Mouse (Mus musculus): ENCODE measurements around the gene Preb. TPM values are rescaled to one million over a fixed set of nuclear protein-coding genes. Genes with fewer than 3 reads are reported as not detected.
A peak's percentile ranks its signal among the peaks of the same experiment; 100 is the strongest.

Gene Preb
- polyA plus RNA-seq, 1 experiment from 2014 or later, result 110 TPM

DNA sequence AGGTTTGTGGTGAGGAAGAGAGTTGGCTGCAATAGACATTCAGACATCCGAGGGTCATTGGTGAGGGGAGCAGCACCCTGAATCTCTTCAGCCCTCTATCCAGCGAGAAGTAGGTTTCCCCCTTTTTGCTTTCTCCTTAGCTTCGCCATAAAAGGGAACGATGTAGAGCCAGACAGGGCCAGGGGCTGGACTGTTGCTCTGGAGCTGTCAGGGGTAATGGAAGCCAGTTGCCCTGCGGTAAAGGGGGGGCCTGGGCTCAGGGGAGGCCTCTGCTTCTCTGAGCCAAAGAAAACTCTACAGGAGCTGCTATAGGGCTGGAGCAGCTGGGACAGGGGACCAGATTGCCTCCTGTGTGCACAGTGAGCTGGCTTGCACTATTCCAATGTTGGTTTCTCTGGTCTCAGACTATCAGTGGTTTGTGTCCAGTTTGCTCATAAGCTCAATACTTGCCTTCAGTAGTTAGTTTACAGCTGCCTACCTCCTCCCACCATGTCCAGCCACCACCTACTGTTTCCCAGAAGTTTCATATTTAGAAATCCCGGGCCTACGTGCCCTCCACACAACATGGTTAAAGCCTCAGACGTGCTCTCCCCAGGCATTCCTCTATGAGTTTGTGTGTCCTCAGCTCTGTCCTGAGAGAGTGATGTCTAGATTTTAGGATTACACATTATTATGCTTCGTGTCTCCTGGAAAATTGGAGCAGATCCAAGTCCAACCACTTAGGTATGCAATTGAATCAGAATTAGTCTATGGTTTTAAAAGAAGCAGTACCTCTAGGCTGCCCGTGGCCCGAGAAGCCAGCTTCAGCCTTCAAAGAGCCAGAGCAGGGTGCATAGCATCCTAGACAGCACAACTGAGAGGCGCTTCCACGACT is 51.5 kb downstream of the Preb start:
- 55% methylated on average over 13 of the region's 13 CpGs for WGBS
- H3K27me3 ChIP-seq (replicated peaks), result no peaks in the 10 kb centered on the region

DNA sequence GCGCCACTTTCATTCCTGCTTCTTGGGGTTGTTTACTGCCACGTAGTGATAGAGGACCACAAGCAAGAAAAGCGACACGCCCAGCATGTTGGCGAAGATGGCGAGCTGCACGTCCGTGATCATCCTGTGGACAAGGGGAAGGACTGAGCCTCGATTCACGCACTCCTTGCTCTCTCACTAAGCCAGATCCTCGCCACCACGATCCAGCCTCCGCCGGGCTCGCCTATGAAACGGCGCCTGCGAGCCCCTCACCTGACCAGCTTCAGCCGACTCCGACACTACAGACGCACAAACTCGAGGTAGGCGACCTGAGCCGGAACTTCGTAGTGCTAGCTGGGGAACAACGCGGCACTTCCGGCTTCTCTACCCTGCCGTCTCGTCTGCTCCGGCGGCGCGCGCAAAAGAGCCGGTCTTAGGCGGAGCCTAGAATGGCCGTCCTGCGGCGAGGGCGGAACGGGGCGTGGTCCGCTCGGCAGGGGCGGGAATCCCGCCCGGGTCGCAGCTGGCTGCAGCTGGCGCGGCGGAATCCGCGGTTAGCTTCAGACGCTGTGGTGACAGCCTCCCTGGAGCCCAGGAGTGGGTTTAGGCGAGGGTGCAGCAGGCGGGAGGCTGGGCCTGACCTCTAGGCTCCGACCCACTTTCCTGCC is 52.6 kb downstream of the Preb start, which contains the start of gene Ost4:
Gene Ost4 (minus strand): TSS at position 376 of the 647 bp plus-strand sequence.
- peak within 1 kb of the TSS; percentile 77 for H3K9ac ChIP-seq
- peaks cover 30% of the 10 kb centered on the region for H3K4me1 ChIP-seq
- H3K36me3 ChIP-seq (replicated peaks), result peaks cover 26% of the 10 kb centered on the region
- peak within 1 kb of the TSS; percentile 84 for H3K27ac ChIP-seq
- H3K9me3 ChIP-seq, result no peaks in the 10 kb centered on the region
- H3K4me3 ChIP-seq, result peak within 1 kb of the TSS; percentile 71
- ATAC-seq (replicated peaks), result peak; percentile 95
- under 1% methylated on average over 58 of the region's 58 CpGs for WGBS
- no peaks in the 10 kb centered on the region for H3K27me3 ChIP-seq (replicated peaks)
- H3K4me2 ChIP-seq, result peak within 1 kb of the TSS; percentile 96

More for the DNA sequence above, 51.5 kb downstream of the Preb start:
- Histone ChIP-seq H3K4me1 (peaks cover 35% of the 10 kb centered on the region), H3K4me2 (peak overlapping the region; percentile 96), H3K9me3 (no peaks in the 10 kb centered on the region), H3K36me3 (replicated peaks) (peaks cover 18% of the 10 kb centered on the region), H3K4me3 (peak overlapping the region; percentile 71), H3K27ac (peak overlapping the region; percentile 84; the same call in 1 of the 2 replicates), H3K9ac (peak overlapping the region; percentile 77; the same call in 1 of the 2 replicates)
- no peak; the same call in 1 of the 2 replicates for ATAC-seq (replicated peaks)

- ATAC-seq (replicated peaks), result no peak
- H3K9ac ChIP-seq, result no peak overlapping the region
- no peak overlapping the region for H3K27ac ChIP-seq
- H3K4me3 ChIP-seq, result no peak overlapping the region
- H3K9me3 ChIP-seq, result no peaks in the 10 kb centered on the region
- no peaks in the 10 kb centered on the region for H3K27me3 ChIP-seq (replicated peaks)
- H3K36me3 ChIP-seq (replicated peaks), result peaks cover 30% of the 10 kb centered on the region
- peaks cover 19% of the 10 kb centered on the region for H3K4me1 ChIP-seq
- no peak overlapping the region for H3K4me2 ChIP-seq
- 95% methylated on average over 5 of the region's 5 CpGs for WGBS
Observed at GRCm38 (mm10) chr5:30901860-30902259, 58.3 kb downstream of the Preb start.

Other genes starting within 250 kb of the Preb start
- gene Dpysl5, start 248.8 kb downstream of the Preb start, polyA plus RNA-seq (2015; fragmentation: Nextera tagmentation; extraction: Ambion mirVana), result 280 and 293 TPM in 2 replicates
- 164 and 166 TPM in 2 replicates for gene Mapre3, start 145.7 kb downstream of the Preb start, polyA plus RNA-seq (2015; fragmentation: Nextera tagmentation; extraction: Ambion mirVana)
- 68.8 and 72.7 TPM in 2 replicates for gene Tmem214, start 92.3 kb downstream of the Preb start, polyA plus RNA-seq (2015; fragmentation: Nextera tagmentation; extraction: Ambion mirVana)
- gene Agbl5, start 71.7 kb downstream of the Preb start, polyA plus RNA-seq (2015; fragmentation: Nextera tagmentation; extraction: Ambion mirVana), result 25.2 and 32.3 TPM in 2 replicates
- gene Ost4, start 52.6 kb downstream of the Preb start, polyA plus RNA-seq (2015; fragmentation: Nextera tagmentation; extraction: Ambion mirVana), result 217 and 225 TPM in 2 replicates
- 17.8 and 20.3 TPM in 2 replicates for gene Emilin1, start 47.0 kb downstream of the Preb start, polyA plus RNA-seq (2015; fragmentation: Nextera tagmentation; extraction: Ambion mirVana)
- 8.0 and 10.4 TPM in 2 replicates for gene Khk, start 38.9 kb downstream of the Preb start, polyA plus RNA-seq (2015; fragmentation: Nextera tagmentation; extraction: Ambion mirVana)
- 62.7 and 66.5 TPM in 2 replicates for gene Cgref1, start 14.8 kb downstream of the Preb start, polyA plus RNA-seq (2015; fragmentation: Nextera tagmentation; extraction: Ambion mirVana)
- gene Tcf23, start 8.3 kb upstream of the Preb start, polyA plus RNA-seq (2015; fragmentation: Nextera tagmentation; extraction: Ambion mirVana), result 0.08 TPM in 1 of 2 replicates, not detected in the other
- 161 and 164 TPM in 2 replicates for gene Atraid, start 88.0 kb upstream of the Preb start, polyA plus RNA-seq (2015; fragmentation: Nextera tagmentation; extraction: Ambion mirVana)
- gene Slc5a6, start 88.6 kb upstream of the Preb start, polyA plus RNA-seq (2015; fragmentation: Nextera tagmentation; extraction: Ambion mirVana), result 26.9 and 29.1 TPM in 2 replicates
- 14.9 and 16.2 TPM in 2 replicates for gene Cad, start 94.4 kb upstream of the Preb start, polyA plus RNA-seq (2015; fragmentation: Nextera tagmentation; extraction: Ambion mirVana)
- not detected in 2 replicates for gene Dnajc5g, start 145.9 kb upstream of the Preb start, polyA plus RNA-seq (2015; fragmentation: Nextera tagmentation; extraction: Ambion mirVana)
- 20.4 and 21.5 TPM in 2 replicates for gene Slc30a3, start 147.9 kb upstream of the Preb start, polyA plus RNA-seq (2015; fragmentation: Nextera tagmentation; extraction: Ambion mirVana)
- not detected in 2 replicates for gene Trim54, start 156.4 kb upstream of the Preb start, polyA plus RNA-seq (2015; fragmentation: Nextera tagmentation; extraction: Ambion mirVana)
- gene Ucn, start 178.5 kb upstream of the Preb start, polyA plus RNA-seq (2015; fragmentation: Nextera tagmentation; extraction: Ambion mirVana), result not detected in 2 replicates
- gene Mpv17, start 193.9 kb upstream of the Preb start, polyA plus RNA-seq (2015; fragmentation: Nextera tagmentation; extraction: Ambion mirVana), result 51.5 and 57.8 TPM in 2 replicates
- 1.7 TPM in 2 replicates for gene Gm29609, start 219.6 kb upstream of the Preb start, polyA plus RNA-seq (2015; fragmentation: Nextera tagmentation; extraction: Ambion mirVana)
- gene Gtf3c2, start 219.8 kb upstream of the Preb start, polyA plus RNA-seq (2015; fragmentation: Nextera tagmentation; extraction: Ambion mirVana), result 72.3 and 73.6 TPM in 2 replicates
- gene Snx17, start 232.9 kb upstream of the Preb start, polyA plus RNA-seq (2015; fragmentation: Nextera tagmentation; extraction: Ambion mirVana), result 125 and 126 TPM in 2 replicates
- gene Eif2b4, start 233.1 kb upstream of the Preb start, polyA plus RNA-seq (2015; fragmentation: Nextera tagmentation; extraction: Ambion mirVana), result 85.0 and 92.1 TPM in 2 replicates
- 17.0 and 19.4 TPM in 2 replicates for gene Zfp513, start 241.9 kb upstream of the Preb start, polyA plus RNA-seq (2015; fragmentation: Nextera tagmentation; extraction: Ambion mirVana)

All from midbrain, embryonic 15.5 days (tissue).